Mouse (Mus musculus) brain, embryonic 14.5 days (tissue): ENCODE measurements at regions not wholly inside any gene's neighbourhood (a gene's known extent, or its start where the extent isn't known, plus 50 kb on each side); places are given as distances from the start of the nearest gene placed in this dataset.

Experiments
- CTCF ChIP-seq: fragments of 200-500 bp; IDR thresholded peaks from 2 replicates; pipeline ENCODE4 v1.5.1; 2012; ENCODE audit warnings: inconsistent platforms, mild to moderate bottlenecking, moderate library complexity, borderline replicate concordance; ENCODE audit not compliant: insufficient read depth, insufficient read length; ENCODE audit errors: extremely low read depth
- POLR2A ChIP-seq: fragments of 200-500 bp; IDR thresholded peaks from 2 replicates; pipeline ENCODE4 v1.6.1; 2012; ENCODE audit warnings: mild to moderate bottlenecking, inconsistent platforms, borderline replicate concordance; ENCODE audit not compliant: poor library complexity, insufficient read depth, insufficient read length, severe bottlenecking; ENCODE audit errors: extremely low read depth

DNA sequence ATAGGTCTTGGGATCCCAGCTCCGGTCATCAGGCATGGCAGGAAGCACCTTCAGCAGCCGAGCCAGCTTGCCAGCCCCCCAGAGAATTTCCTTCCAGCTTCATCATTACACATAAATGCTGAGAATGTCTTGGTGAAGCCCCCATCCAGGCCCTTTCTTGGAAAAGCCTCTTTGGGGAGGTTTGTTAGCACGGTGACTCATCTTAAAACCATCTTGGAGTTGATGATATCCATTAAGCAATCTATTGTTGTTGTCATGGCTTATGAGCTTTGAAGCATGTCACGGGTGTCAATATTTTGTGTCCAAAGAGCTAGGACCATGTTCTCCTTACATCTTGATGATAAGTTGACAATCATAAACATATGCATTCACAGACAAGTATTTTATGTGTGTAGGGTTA lies 55.5 kb upstream of the Pkdcc start:
- TF ChIP-seq CTCF (no peak), POLR2A (no peak)
